24 mouse cellular contexts compared by ENCODE assay signal in the genomic region with DNA sequence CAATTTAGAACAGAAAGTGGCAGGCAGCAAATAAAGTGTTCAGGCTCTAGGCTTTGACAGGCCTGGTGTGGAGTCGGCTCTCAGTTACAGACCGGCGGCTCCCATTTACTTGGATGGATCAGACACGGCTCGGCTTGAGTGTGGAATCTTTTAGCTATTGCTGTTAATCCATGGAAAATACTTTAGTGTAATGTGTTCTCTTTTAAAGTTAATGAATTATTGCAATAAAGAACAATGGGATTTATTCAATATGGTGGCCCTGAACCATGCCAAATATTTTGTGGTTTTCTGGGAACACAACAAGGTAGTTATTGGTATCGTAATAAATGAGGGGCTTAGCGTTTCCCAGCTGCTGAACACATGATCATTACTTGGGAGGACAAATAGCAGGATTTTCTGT. TPM values are rescaled to one million over a fixed set of nuclear protein-coding genes. Genes with fewer than 3 reads are reported as not detected.
A peak's percentile ranks its signal among the peaks of the same experiment; 100 is the strongest.
DNase-seq lines count a peak whose midpoint lies in the region; ATAC-seq and TF ChIP-seq lines count a peak whose summit lies in the region.
"Had no signal": no experiment of that assay in that cellular context is flagged by ENCODE, and none has a peak within 500 bp of the region (broad histone marks: within the 10 kb centered on the region; RNA-seq: fewer than 3 reads in every experiment).

No protein-coding gene starts in this region.

- no peak for ATAC-seq in embryonic facial prominence, embryonic 14.5 days (ENCODE audit: low read depth)
- ATAC-seq in midbrain, embryonic 12.5 days (ENCODE audit: low FRiP score, low read depth), result peak; percentile 66; the same call in 1 of the 2 replicates
- no peak for ATAC-seq in midbrain, postnatal 0 days (ENCODE audit: low FRiP score)
- no peak for ATAC-seq in midbrain, embryonic 14.5 days (ENCODE audit: low FRiP score, low TSS enrichment)
- no peak for ATAC-seq in neural tube, embryonic 15.5 days (ENCODE audit: low FRiP score)
- ATAC-seq in forebrain, embryonic 11.5 days (replicated peaks; ENCODE audit: low FRiP score), result no peak
- no peak for ATAC-seq in CD4-positive, CD25-positive, alpha-beta regulatory T cell, adult 4 months
- ATAC-seq: forebrain, embryonic 15.5 days; lung, postnatal 0 days had no signal

- no peak overlapping the region for H3K4me3 ChIP-seq in embryonic facial prominence, embryonic 14.5 days (ENCODE audit: low read depth, low read length)
- no peak overlapping the region for H3K4me3 ChIP-seq in embryonic facial prominence, embryonic 10.5 days
- no peak overlapping the region for H3K4me3 ChIP-seq in midbrain, embryonic 12.5 days
- no peak overlapping the region for H3K4me3 ChIP-seq in midbrain, postnatal 0 days (ENCODE audit: low read depth, low read length)
- H3K4me3 ChIP-seq in midbrain, embryonic 14.5 days (replicated peaks; ENCODE audit: low read depth, low read length), result no peak overlapping the region
- no peak overlapping the region for H3K4me3 ChIP-seq in neural tube, embryonic 15.5 days (replicated peaks)
- H3K4me3 ChIP-seq in forebrain, embryonic 11.5 days (ENCODE audit: low read depth, low read length), result no peak overlapping the region
- H3K4me3 ChIP-seq: erythroblast, embryonic 14.5 days; forebrain, embryonic 15.5 days; heart, adult 2 months; heart, embryonic 15.5 days; hindbrain, embryonic 15.5 days; liver, embryonic 15.5 days; neural tube, embryonic 12.5 days had no signal

- H3K27ac ChIP-seq in embryonic facial prominence, embryonic 14.5 days (replicated peaks; ENCODE audit: low read depth, low read length), result no peak overlapping the region
- no peak overlapping the region for H3K27ac ChIP-seq in embryonic facial prominence, embryonic 10.5 days (replicated peaks)
- H3K27ac ChIP-seq in midbrain, embryonic 12.5 days (replicated peaks), result no peak overlapping the region
- H3K27ac ChIP-seq in midbrain, postnatal 0 days (ENCODE audit: low read depth, low read length), result no peak overlapping the region
- H3K27ac ChIP-seq in midbrain, embryonic 14.5 days (replicated peaks; ENCODE audit: low read depth, low read length), result no peak overlapping the region
- H3K27ac ChIP-seq in neural tube, embryonic 15.5 days (replicated peaks), result no peak overlapping the region
- no peak overlapping the region for H3K27ac ChIP-seq in forebrain, embryonic 11.5 days (ENCODE audit: low read depth, low read length)
- H3K27ac ChIP-seq: forebrain, embryonic 15.5 days; heart, adult 2 months; heart, embryonic 15.5 days; hindbrain, embryonic 15.5 days; liver, embryonic 15.5 days; neural tube, embryonic 12.5 days had no signal

- H3K9me3 ChIP-seq in embryonic facial prominence, embryonic 14.5 days (ENCODE audit: control insufficient read depth, low read length), result no peaks in the 10 kb centered on the region
- no peaks in the 10 kb centered on the region for H3K9me3 ChIP-seq in embryonic facial prominence, embryonic 10.5 days
- no peaks in the 10 kb centered on the region for H3K9me3 ChIP-seq in midbrain, embryonic 12.5 days
- no peaks in the 10 kb centered on the region for H3K9me3 ChIP-seq in midbrain, postnatal 0 days (ENCODE audit: low read length)
- no peaks in the 10 kb centered on the region for H3K9me3 ChIP-seq in midbrain, embryonic 14.5 days (ENCODE audit: control insufficient read depth, low read length)
- H3K9me3 ChIP-seq in neural tube, embryonic 15.5 days (replicated peaks), result no peaks in the 10 kb centered on the region
- no peaks in the 10 kb centered on the region for H3K9me3 ChIP-seq in forebrain, embryonic 11.5 days (ENCODE audit: control insufficient read depth, low read length)
- H3K9me3 ChIP-seq: forebrain, embryonic 15.5 days; heart, embryonic 15.5 days; hindbrain, embryonic 15.5 days; liver, embryonic 15.5 days; neural tube, embryonic 12.5 days had no signal

- H3K4me1 ChIP-seq in embryonic facial prominence, embryonic 14.5 days (ENCODE audit: control insufficient read depth, insufficient read depth, low read length), result peaks cover 6% of the 10 kb centered on the region
- peaks cover 17% of the 10 kb centered on the region for H3K4me1 ChIP-seq in embryonic facial prominence, embryonic 10.5 days
- 0 out of 2 replicates have a peak, but pooled peaks cover 2% of the 10 kb centered on the region for H3K4me1 ChIP-seq in midbrain, embryonic 12.5 days
- H3K4me1 ChIP-seq in midbrain, postnatal 0 days (ENCODE audit: insufficient read depth, low read length), result no peaks in the 10 kb centered on the region
- 0 out of 2 replicates have a peak, but pooled peaks cover 2% of the 10 kb centered on the region for H3K4me1 ChIP-seq in midbrain, embryonic 14.5 days (ENCODE audit: control insufficient read depth, insufficient read depth, low read length)
- H3K4me1 ChIP-seq in neural tube, embryonic 15.5 days, result no peaks in the 10 kb centered on the region
- no peaks in the 10 kb centered on the region for H3K4me1 ChIP-seq in forebrain, embryonic 11.5 days (replicated peaks; ENCODE audit: control insufficient read depth, insufficient read depth, low read length)
- H3K4me1 ChIP-seq: forebrain, embryonic 15.5 days; heart, embryonic 15.5 days; hindbrain, embryonic 15.5 days; liver, embryonic 15.5 days; neural tube, embryonic 12.5 days had no signal

- peak; percentile 36 for DNase-seq in embryonic facial prominence, embryonic 14.5 days (ENCODE audit: low spot score)
- DNase-seq in embryonic facial prominence, embryonic 10.5 days (ENCODE audit: low spot score), result no peak
- no peak for DNase-seq in midbrain, postnatal 0 days (ENCODE audit: low spot score)
- DNase-seq in midbrain, embryonic 14.5 days, result peak; percentile 58
- no peak for DNase-seq in forebrain, embryonic 11.5 days (ENCODE audit: low spot score)
- DNase-seq: adrenal gland, postnatal 14 days; cerebellum, adult 11 months; gastrocnemius, postnatal 25 days; heart, adult 2 months; heart, postnatal 4 days; kidney, adult 11 months; kidney, postnatal 10 days; right cerebral cortex, adult 18-20 months; thymus, adult 18-20 months had no signal

- no peaks in the 10 kb centered on the region for H3K27me3 ChIP-seq in embryonic facial prominence, embryonic 14.5 days (replicated peaks; ENCODE audit: control insufficient read depth, insufficient read depth, low read length)
- no peaks in the 10 kb centered on the region for H3K27me3 ChIP-seq in embryonic facial prominence, embryonic 10.5 days (replicated peaks; ENCODE audit: low read depth, poor library complexity, severe bottlenecking)
- H3K27me3 ChIP-seq in midbrain, embryonic 12.5 days, result peaks cover 8% of the 10 kb centered on the region
- H3K27me3 ChIP-seq in midbrain, postnatal 0 days (ENCODE audit: insufficient read depth, low read length), result no peaks in the 10 kb centered on the region
- no peaks in the 10 kb centered on the region; the same call in 1 of the 2 replicates for H3K27me3 ChIP-seq in midbrain, embryonic 14.5 days (ENCODE audit: control insufficient read depth, insufficient read depth, low read length)
- no peaks in the 10 kb centered on the region for H3K27me3 ChIP-seq in neural tube, embryonic 15.5 days (replicated peaks)
- H3K27me3 ChIP-seq in forebrain, embryonic 11.5 days (ENCODE audit: control insufficient read depth, insufficient read depth, low read length), result no peaks in the 10 kb centered on the region
- H3K27me3 ChIP-seq: forebrain, embryonic 15.5 days; heart, embryonic 15.5 days; hindbrain, embryonic 15.5 days; liver, embryonic 15.5 days; neural tube, embryonic 12.5 days had no signal

- TF ChIP-seq CTCF in midbrain, postnatal 0 days (IDR thresholded peaks at IDR 0.05), result no peak

- no peak overlapping the region for H3K4me2 ChIP-seq in embryonic facial prominence, embryonic 14.5 days (ENCODE audit: low read depth, low read length)
- H3K4me2 ChIP-seq in midbrain, embryonic 12.5 days (replicated peaks), result no peak overlapping the region
- H3K4me2 ChIP-seq in midbrain, postnatal 0 days (ENCODE audit: low read depth, low read length, poor library complexity, severe bottlenecking), result no peak overlapping the region
- no peak overlapping the region for H3K4me2 ChIP-seq in midbrain, embryonic 14.5 days (ENCODE audit: low read length)
- H3K4me2 ChIP-seq in neural tube, embryonic 15.5 days, result no peak overlapping the region
- no peak overlapping the region for H3K4me2 ChIP-seq in forebrain, embryonic 11.5 days (ENCODE audit: low read depth, low read length, severe bottlenecking)
- H3K4me2 ChIP-seq: forebrain, embryonic 15.5 days; heart, embryonic 15.5 days; hindbrain, embryonic 15.5 days; liver, embryonic 15.5 days; neural tube, embryonic 12.5 days had no signal

- H3K9ac ChIP-seq in embryonic facial prominence, embryonic 14.5 days (ENCODE audit: low read depth, low read length), result no peak overlapping the region
- no peak overlapping the region for H3K9ac ChIP-seq in midbrain, embryonic 12.5 days (replicated peaks)
- no peak overlapping the region for H3K9ac ChIP-seq in midbrain, postnatal 0 days (replicated peaks; ENCODE audit: low read length, poor library complexity, severe bottlenecking)
- no peak overlapping the region for H3K9ac ChIP-seq in midbrain, embryonic 14.5 days (replicated peaks; ENCODE audit: low read length)
- no peak overlapping the region for H3K9ac ChIP-seq in neural tube, embryonic 15.5 days (replicated peaks)
- H3K9ac ChIP-seq in forebrain, embryonic 11.5 days (ENCODE audit: low read length), result no peak overlapping the region
- H3K9ac ChIP-seq: forebrain, embryonic 15.5 days; heart, embryonic 15.5 days; hindbrain, embryonic 15.5 days; liver, embryonic 15.5 days; neural tube, embryonic 12.5 days had no signal

- no peaks in the 10 kb centered on the region for H3K36me3 ChIP-seq in embryonic facial prominence, embryonic 14.5 days (ENCODE audit: control insufficient read depth, insufficient read depth, low read length)
- no peaks in the 10 kb centered on the region for H3K36me3 ChIP-seq in embryonic facial prominence, embryonic 10.5 days (replicated peaks)
- no peaks in the 10 kb centered on the region for H3K36me3 ChIP-seq in midbrain, embryonic 12.5 days
- H3K36me3 ChIP-seq in midbrain, postnatal 0 days (ENCODE audit: insufficient read depth, low read length), result no peaks in the 10 kb centered on the region
- no peaks in the 10 kb centered on the region for H3K36me3 ChIP-seq in midbrain, embryonic 14.5 days (ENCODE audit: control insufficient read depth, insufficient read depth, low read length)
- no peaks in the 10 kb centered on the region for H3K36me3 ChIP-seq in neural tube, embryonic 15.5 days
- no peaks in the 10 kb centered on the region for H3K36me3 ChIP-seq in forebrain, embryonic 11.5 days (ENCODE audit: control insufficient read depth, insufficient read depth, low read length)
- H3K36me3 ChIP-seq: forebrain, embryonic 15.5 days; heart, embryonic 15.5 days; hindbrain, embryonic 15.5 days; liver, embryonic 15.5 days; neural tube, embryonic 12.5 days had no signal

- WGBS in embryonic facial prominence, embryonic 14.5 days, result 44% methylated on average over 7 of the region's 7 CpGs
- 83% methylated on average over 7 of the region's 7 CpGs for WGBS in embryonic facial prominence, embryonic 10.5 days
- 33% methylated on average over 7 of the region's 7 CpGs for WGBS in midbrain, embryonic 12.5 days
- 43% methylated on average over 7 of the region's 7 CpGs for WGBS in midbrain, postnatal 0 days
- 32% methylated on average over 7 of the region's 7 CpGs for WGBS in midbrain, embryonic 14.5 days
- 57% methylated on average over 7 of the region's 7 CpGs for WGBS in neural tube, embryonic 15.5 days
- 75% methylated on average over 7 of the region's 7 CpGs for WGBS in forebrain, embryonic 11.5 days

RNA-seq across cellular contexts. Expression of gene Lekr1, which starts 28.7 kb away (rescaled TPM):
- polyA plus RNA-seq in embryonic facial prominence, embryonic 14.5 days (2014; fragmentation: Nextera tagmentation; extraction: Ambion mirVana), result 8.0 and 8.9 TPM in 2 replicates
- polyA plus RNA-seq in embryonic facial prominence, embryonic 10.5 days (2016; fragmentation: Nextera tagmentation; extraction: Ambion mirVana), result 4.0 and 5.3 TPM in 2 replicates
- polyA plus RNA-seq in midbrain, embryonic 12.5 days (2016; fragmentation: Nextera tagmentation; extraction: Ambion mirVana), result 4.6 and 6.7 TPM in 2 replicates
- total RNA-seq in midbrain, postnatal 0 days (2014; rRNA removed), result 2.2 and 5.9 TPM in 2 replicates
- 4.1 and 5.0 TPM in 2 replicates for polyA plus RNA-seq in midbrain, postnatal 0 days (2015; fragmentation: Nextera tagmentation; extraction: Ambion mirVana)
- polyA plus RNA-seq in midbrain, embryonic 14.5 days (2014; fragmentation: Nextera tagmentation; extraction: Ambion mirVana), result 7.0 and 8.0 TPM in 2 replicates
- polyA plus RNA-seq in neural tube, embryonic 15.5 days (2015; fragmentation: Nextera tagmentation; extraction: Ambion mirVana), result 7.2 and 9.7 TPM in 2 replicates
- 6.4 TPM in 2 replicates for polyA plus RNA-seq in forebrain, embryonic 11.5 days (2014; fragmentation: Nextera tagmentation; extraction: Ambion mirVana)
- polyA plus RNA-seq in CD4-positive, CD25-positive, alpha-beta regulatory T cell, adult 4 months (2017; shearing (Covaris generic)), result under 1 TPM in 1 of 2 experiments, not detected in 1; 0.20 TPM
- polyA plus RNA-seq: erythroblast, embryonic 14.5 days had no signal

Comparison
In these comparisons a context has a peak if more than half of its experiments do, and no peak if none do; other contexts are left out.
1. DNase-seq: peak in embryonic facial prominence, embryonic 14.5 days (single experiment) and midbrain, embryonic 14.5 days (single experiment); none in embryonic facial prominence, embryonic 10.5 days (single experiment), midbrain, postnatal 0 days (single experiment) and forebrain, embryonic 11.5 days (single experiment).